Mouse (Mus musculus) stomach, embryonic 14.5 days (tissue): ENCODE results near the gene Josd2. TPM values are rescaled to one million over a fixed set of nuclear protein-coding genes. Genes with fewer than 3 reads are reported as not detected.

Experiments used
- ATAC-seq: fragments of 200-750 bp; cut with Nextera tagmentation; 2 replicates; pipeline ENCODE4 v1.8.0; 2017; ENCODE audit warnings: low read depth, moderate TSS enrichment; ENCODE audit not compliant: insufficient number of reproducible peaks, insufficient read depth, low FRiP score
- H3K27ac ChIP-seq: fragments of 300-500 bp; sonication (generic); 2 replicates; pipeline ENCODE4 v1.5.1; 2014; ENCODE audit warnings: mild to moderate bottlenecking, low read length, moderate library complexity, mixed read lengths
- H3K27me3 ChIP-seq: fragments of 300-500 bp; sonication (generic); 2 replicates; pipeline ENCODE4 v1.6.1; 2014; ENCODE audit warnings: low read length, control low read depth, mixed read lengths; ENCODE audit not compliant: control insufficient read depth, insufficient read depth
- H3K36me3 ChIP-seq: fragments of 300-500 bp; sonication (generic); 2 replicates; pipeline ENCODE4 v1.6.1; 2014; ENCODE audit warnings: mild to moderate bottlenecking, control low read depth, low read length, moderate library complexity, mixed read lengths; ENCODE audit not compliant: control insufficient read depth, insufficient read depth
- H3K4me1 ChIP-seq: fragments of 300-500 bp; sonication (generic); 2 replicates; pipeline ENCODE4 v1.6.1; 2014; ENCODE audit warnings: low read length, control low read depth, mixed read lengths; ENCODE audit not compliant: control insufficient read depth, insufficient read depth
- H3K4me2 ChIP-seq: fragments of 300-500 bp; sonication (generic); replicated peaks from 2 replicates; pipeline ENCODE4 v1.6.1; 2014; ENCODE audit warnings: low read depth, low read length, control low read depth
- H3K4me3 ChIP-seq: fragments of 300-500 bp; sonication (generic); 2 replicates; pipeline ENCODE4 v1.5.1; 2014; ENCODE audit warnings: low read depth, low read length, control low read depth
- H3K9ac ChIP-seq: fragments of 300-500 bp; sonication (generic); replicated peaks from 2 replicates; pipeline ENCODE4 v1.6.1; 2014; ENCODE audit warnings: low read depth, mild to moderate bottlenecking, control low read depth, low read length, moderate library complexity, mixed read lengths
- H3K9me3 ChIP-seq: fragments of 300-500 bp; sonication (generic); 2 replicates; pipeline ENCODE4 v1.6.1; 2016; ENCODE audit warnings: low read depth, low read length, control low read depth; ENCODE audit not compliant: control insufficient read depth
- WGBS: fragments of 180-500 bp; shearing (Covaris S2); extraction: QIAGEN DNeasy Blood & Tissue Kit; methylation state at CpG from one replicate; pipeline ENCODE4 v1.1.7; 2014; 5-methylcytosine and 5-hydroxymethylcytosine counted together
- polyA plus RNA-seq: library from polyadenylated mRNA; unstranded; fragments of >200 nt; fragmentation: Nextera tagmentation; extraction: Ambion mirVana; gene quantifications from 2 replicates; pipeline ENCODE4 v1.2.1, GENCODE M21; 2014

The Josd2 gene
- polyA plus RNA-seq: 76.7 and 82.1 TPM in 2 replicates

DNA sequence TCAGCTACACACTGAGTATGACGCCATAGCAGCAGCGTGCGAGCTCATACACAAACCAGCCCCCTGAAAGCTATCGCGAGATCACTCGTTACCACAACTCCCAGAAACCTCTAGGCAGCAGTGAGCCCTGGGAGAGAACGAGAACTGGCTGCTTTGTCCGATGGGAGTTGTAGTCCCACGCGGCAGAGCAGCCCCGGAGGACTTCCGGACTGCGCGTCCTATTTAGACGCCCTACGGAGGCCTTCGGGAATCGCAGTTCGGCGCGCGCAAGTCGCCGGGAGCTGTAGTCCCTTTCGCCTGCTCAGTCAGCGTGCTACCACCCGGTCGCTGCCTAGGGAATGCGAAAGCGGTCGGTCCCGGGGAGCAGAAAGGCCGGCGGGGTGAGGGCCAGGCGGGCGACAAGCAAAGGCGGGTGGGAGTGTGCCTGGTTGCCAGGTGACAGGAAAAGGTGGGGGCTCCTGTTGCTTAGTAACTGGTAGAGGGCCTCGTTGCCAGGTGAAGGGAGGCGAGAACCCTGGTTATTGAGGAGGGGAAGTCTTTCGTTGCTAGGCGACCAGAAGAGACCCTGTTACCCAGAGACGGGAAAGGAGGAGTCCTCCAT is at the start of gene Josd2:
Josd2 (plus strand) TSS at position 170 of the 601 bp plus-strand sequence.
- peak within 1 kb of the TSS; percentile 61 for H3K4me3 ChIP-seq
- WGBS: under 1% methylated on average over 42 of the region's 42 CpGs
- ATAC-seq: peak; percentile 96

DNA sequence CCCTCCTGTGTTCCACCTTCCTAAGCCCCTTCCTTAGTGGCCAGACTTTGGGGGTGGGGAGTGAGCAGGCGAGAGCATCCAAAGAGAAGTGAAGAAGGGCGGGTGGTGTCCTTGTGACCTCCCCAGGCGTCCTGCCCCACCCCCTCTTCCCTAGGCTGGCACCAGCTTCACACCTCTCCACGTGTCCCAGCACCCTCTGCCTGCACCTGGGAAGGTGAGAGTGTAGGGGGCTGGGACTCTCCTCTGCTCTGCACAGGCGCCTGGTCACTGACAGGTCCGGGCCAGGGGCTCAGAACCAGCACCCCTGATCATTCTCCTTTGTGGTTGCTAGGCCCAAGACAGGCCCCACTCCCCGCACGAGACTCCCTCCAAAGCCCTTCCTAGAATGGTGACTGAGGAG is 40.1 kb upstream of the Josd2 start:
- Histone ChIP-seq H3K4me3 (no peak overlapping the region), H3K4me2 (peak overlapping the region; percentile 75; the same call in 1 of the 2 replicates), H3K27me3 (peaks cover 20% of the 10 kb centered on the region), H3K36me3 (no peaks in the 10 kb centered on the region), H3K4me1 (peaks cover 7% of the 10 kb centered on the region; the same call in 1 of the 2 replicates), H3K27ac (no peak overlapping the region), H3K9me3 (no peaks in the 10 kb centered on the region), H3K9ac (no peak overlapping the region)
- no peak for ATAC-seq
- WGBS: 13% methylated on average over 8 of the region's 8 CpGs

More for the DNA sequence above, at the start of gene Josd2:
- Histone ChIP-seq H3K36me3 (no peaks in the 10 kb centered on the region; the same call in 1 of the 2 replicates), H3K4me1 (peaks cover 8% of the 10 kb centered on the region), H3K4me2 (peak within 1 kb of the TSS; percentile 45), H3K27me3 (peaks cover 7% of the 10 kb centered on the region; the same call in 1 of the 2 replicates), H3K9me3 (no peaks in the 10 kb centered on the region), H3K9ac (peak within 1 kb of the TSS; percentile 45), H3K27ac (no peak within 1 kb of the TSS; the same call in 1 of the 2 replicates)

- Histone ChIP-seq H3K4me2 (peak overlapping the region; percentile 75), H3K9me3 (no peaks in the 10 kb centered on the region), H3K4me3 (peak overlapping the region; percentile 46), H3K27ac (no peak overlapping the region), H3K27me3 (peaks cover 20% of the 10 kb centered on the region), H3K36me3 (no peaks in the 10 kb centered on the region), H3K4me1 (peaks cover 7% of the 10 kb centered on the region; the same call in 1 of the 2 replicates), H3K9ac (peak overlapping the region; percentile 28; the same call in 1 of the 2 replicates)
- ATAC-seq: peak; percentile 42; the same call in 1 of the 2 replicates
- WGBS: 3% methylated on average over 23 of the region's 38 CpGs
Measured at GRCm38 (mm10) chr7:44428171-44428950, 39.4 kb upstream of the Josd2 start.

GRCm38 (mm10) chr7:44428968-44429521 is 38.7 kb upstream of the Josd2 start, which contains the start of gene Lrrc4b:
Gene Lrrc4b, plus strand, starts transcription at chr7:44429018.
- Histone ChIP-seq H3K9ac (peak within 1 kb of the TSS; percentile 28; the same call in 1 of the 2 replicates), H3K27ac (no peak within 1 kb of the TSS), H3K27me3 (peaks cover 20% of the 10 kb centered on the region), H3K4me2 (peak within 1 kb of the TSS; percentile 75), H3K36me3 (no peaks in the 10 kb centered on the region), H3K4me3 (peak within 1 kb of the TSS; percentile 46), H3K9me3 (no peaks in the 10 kb centered on the region), H3K4me1 (peaks cover 7% of the 10 kb centered on the region; the same call in 1 of the 2 replicates)
- no peak for ATAC-seq
- WGBS: under 1% methylated on average over 61 of the region's 69 CpGs

GRCm38 (mm10) chr7:44429534-44430488 is 38.0 kb upstream of the Josd2 start:
- no peaks in the 10 kb centered on the region for H3K9me3 ChIP-seq
- peak overlapping the region; percentile 28; the same call in 1 of the 2 replicates for H3K9ac ChIP-seq
- WGBS: 3% methylated on average over 30 of the region's 32 CpGs
- no peaks in the 10 kb centered on the region for H3K36me3 ChIP-seq
- ATAC-seq: no peak
- H3K4me3 ChIP-seq: peak overlapping the region; percentile 46
- peaks cover 7% of the 10 kb centered on the region; the same call in 1 of the 2 replicates for H3K4me1 ChIP-seq
- peak overlapping the region; percentile 75 for H3K4me2 ChIP-seq
- peaks cover 20% of the 10 kb centered on the region for H3K27me3 ChIP-seq
- no peak overlapping the region for H3K27ac ChIP-seq

DNA sequence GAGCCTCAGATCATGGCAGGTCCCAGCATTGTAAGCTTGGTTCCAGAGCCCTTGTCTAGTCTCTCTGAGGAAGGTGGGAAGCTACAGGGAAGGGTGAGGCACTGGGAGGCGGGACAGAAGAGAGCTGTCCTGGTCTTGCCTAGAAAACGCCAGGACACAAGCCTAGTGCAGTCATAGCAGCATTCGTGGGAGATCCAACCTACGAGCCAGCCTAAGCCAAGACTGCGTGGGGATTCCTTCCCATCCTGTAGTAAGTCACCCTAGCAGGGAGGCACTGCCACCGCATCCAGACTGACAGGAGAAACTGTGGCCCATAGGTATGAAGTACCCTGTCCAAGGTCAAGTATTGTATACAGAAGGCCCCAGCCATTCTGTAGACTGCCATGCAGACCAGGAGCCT is 35.2 kb upstream of the Josd2 start:
- H3K4me1 ChIP-seq: peaks cover 7% of the 10 kb centered on the region; the same call in 1 of the 2 replicates
- no peaks in the 10 kb centered on the region for H3K36me3 ChIP-seq
- 75% methylated on average over 6 of the region's 6 CpGs for WGBS
- ATAC-seq: no peak
- no peak overlapping the region for H3K4me2 ChIP-seq
- H3K4me3 ChIP-seq: no peak overlapping the region
- H3K27ac ChIP-seq: no peak overlapping the region
- H3K9me3 ChIP-seq: no peaks in the 10 kb centered on the region
- H3K27me3 ChIP-seq: peaks cover 20% of the 10 kb centered on the region
- no peak overlapping the region for H3K9ac ChIP-seq

GRCm38 (mm10) chr7:44433371-44433770 is 34.4 kb upstream of the Josd2 start:
- no peaks in the 10 kb centered on the region for H3K9me3 ChIP-seq
- 4% methylated on average over 7 of the region's 7 CpGs for WGBS
- no peaks in the 10 kb centered on the region for H3K36me3 ChIP-seq
- peaks cover 7% of the 10 kb centered on the region; the same call in 1 of the 2 replicates for H3K4me1 ChIP-seq
- H3K27me3 ChIP-seq: peaks cover 26% of the 10 kb centered on the region
- H3K27ac ChIP-seq: no peak overlapping the region
- no peak overlapping the region for H3K4me2 ChIP-seq
- ATAC-seq: peak; percentile 59
- H3K9ac ChIP-seq: no peak overlapping the region
- no peak overlapping the region for H3K4me3 ChIP-seq
